Mouse (Mus musculus) layer of hippocampus, postnatal 25 days (tissue): ENCODE measurements around the gene Nrxn1. TPM values are rescaled to one million over a fixed set of nuclear protein-coding genes. Genes with fewer than 3 reads are reported as not detected.
"Not testable (repeated sequence)": the region's sequence is repeated elsewhere in the genome, so short reads cannot be mapped to it uniquely, and the experiment has no call there.

Experiments used
- DNase-seq, 2 experiments: peaks; one replicate each; pipeline ENCODE4 v3.0.0; 2022; ENCODE audit warnings: mixed read lengths in 2 of 2, low spot score in 1 of 2; ENCODE audit errors: extremely low spot score in 1 of 2
- total RNA-seq, 2 experiments: library from RNA; stranded (reverse); gene quantifications; 2 replicates each; pipeline ENCODE4 v1.2.3; 2021

Nrxn1 gene
- total RNA-seq, 2 experiments from 2014 or later: 389 to 440 TPM

- DNase-seq: no peak
These were observed 730.7 kb downstream of the Nrxn1 start for GRCm38 (mm10) chr17:90362169-90362568.

- no peak for DNase-seq
These were observed 743.3 kb downstream of the Nrxn1 start for GRCm38 (mm10) chr17:90349385-90350095.

GRCm38 (mm10) chr17:90346735-90347475 lies 746.0 kb downstream of the Nrxn1 start:
- DNase-seq: no peak

GRCm38 (mm10) chr17:90333445-90333844 lies 759.4 kb downstream of the Nrxn1 start:
- DNase-seq: no peak

GRCm38 (mm10) chr17:90323674-90324073 lies 769.2 kb downstream of the Nrxn1 start:
- DNase-seq: no peak

GRCm38 (mm10) chr17:90272225-90272624 lies 820.6 kb downstream of the Nrxn1 start:
- no peak for DNase-seq

GRCm38 (mm10) chr17:90271165-90271564 lies 821.7 kb downstream of the Nrxn1 start:
- DNase-seq: no peak

GRCm38 (mm10) chr17:90269143-90269542 lies 823.7 kb downstream of the Nrxn1 start:
- DNase-seq: no peak

- no peak for DNase-seq
These were observed 839.3 kb downstream of the Nrxn1 start for GRCm38 (mm10) chr17:90253451-90254131.

GRCm38 (mm10) chr17:90252196-90252595 lies 840.7 kb downstream of the Nrxn1 start:
- DNase-seq: no peak

GRCm38 (mm10) chr17:90247071-90247849 lies 845.6 kb downstream of the Nrxn1 start:
- DNase-seq: no peak

GRCm38 (mm10) chr17:90244339-90244738 lies 848.5 kb downstream of the Nrxn1 start:
- no peak for DNase-seq

- no peak for DNase-seq
These were observed 853.9 kb downstream of the Nrxn1 start for GRCm38 (mm10) chr17:90238964-90239363.

GRCm38 (mm10) chr17:90238517-90238916 lies 854.4 kb downstream of the Nrxn1 start:
- no peak for DNase-seq

- DNase-seq: not testable (repeated sequence)
These were observed 857.2 kb downstream of the Nrxn1 start for GRCm38 (mm10) chr17:90235674-90236073.

GRCm38 (mm10) chr17:90234806-90235205 lies 858.1 kb downstream of the Nrxn1 start:
- no peak for DNase-seq

GRCm38 (mm10) chr17:90208547-90208946 lies 884.3 kb downstream of the Nrxn1 start:
- DNase-seq: no peak

GRCm38 (mm10) chr17:90207617-90208016 lies 885.3 kb downstream of the Nrxn1 start:
- DNase-seq: no peak

GRCm38 (mm10) chr17:90203993-90204392 lies 888.9 kb downstream of the Nrxn1 start:
- DNase-seq: no peak

GRCm38 (mm10) chr17:90202785-90203184 lies 890.1 kb downstream of the Nrxn1 start:
- DNase-seq: no peak
